Mouse (Mus musculus): ENCODE data around the gene Filip1.
"Not testable (repeated sequence)": the region's sequence is repeated elsewhere in the genome, so short reads cannot be mapped to it uniquely, and the experiment has no call there.

Filip1 gene

GRCm38 (mm10) chr9:80026017-80026416 lies 13.4 kb upstream of the Filip1 start:
- Histone ChIP-seq H3K4me1 (replicated peaks; ENCODE audit: low read depth, low read length) (peaks cover 4% of the 10 kb centered on the region), H3K9me3 (ENCODE audit: low read length) (peaks cover 25% of the 10 kb centered on the region), H3K4me3 (replicated peaks; ENCODE audit: low read length) (no peak overlapping the region), H3K27me3 (ENCODE audit: insufficient read depth, low read length) (no peaks in the 10 kb centered on the region), H3K36me3 (ENCODE audit: insufficient read depth, low read length) (no peaks in the 10 kb centered on the region)
- TF ChIP-seq NANOG (IDR thresholded peaks at IDR 0.05; ENCODE audit: borderline replicate concordance, low read length), result no peak
- TF ChIP-seq CTCF (conservative IDR thresholded peaks at IDR 0.05; ENCODE audit: low read length), result peak; percentile 69

- not testable (repeated sequence) for H3K4me3 ChIP-seq (replicated peaks; ENCODE audit: low read length); H3K36me3 ChIP-seq (ENCODE audit: insufficient read depth, low read length); H3K4me1 ChIP-seq (replicated peaks; ENCODE audit: low read depth, low read length); H3K27me3 ChIP-seq (ENCODE audit: insufficient read depth, low read length)
- H3K9me3 ChIP-seq (ENCODE audit: low read length), result peaks cover 19% of the 10 kb centered on the region
Observed at GRCm38 (mm10) chr9:80025347-80025746, 12.7 kb upstream of the Filip1 start.

GRCm38 (mm10) chr9:80022821-80023220 lies 10.2 kb upstream of the Filip1 start:
- TF ChIP-seq POU5F1 (IDR thresholded peaks at IDR 0.05; ENCODE audit: borderline replicate concordance, low read length) (no peak), CTCF (conservative IDR thresholded peaks at IDR 0.05; ENCODE audit: low read length) (no peak), NANOG (IDR thresholded peaks at IDR 0.05; ENCODE audit: borderline replicate concordance, low read length) (no peak)
- Histone ChIP-seq H3K4me3 (replicated peaks; ENCODE audit: low read length) (no peak overlapping the region), H3K4me1 (replicated peaks; ENCODE audit: low read depth, low read length) (peaks cover 4% of the 10 kb centered on the region), H3K9me3 (ENCODE audit: low read length) (no peaks in the 10 kb centered on the region), H3K36me3 (ENCODE audit: insufficient read depth, low read length) (no peaks in the 10 kb centered on the region), H3K27me3 (ENCODE audit: insufficient read depth, low read length) (no peaks in the 10 kb centered on the region)

- H3K4me1 ChIP-seq (replicated peaks; ENCODE audit: low read depth, low read length), result peaks cover 4% of the 10 kb centered on the region
- H3K9me3 ChIP-seq (ENCODE audit: low read length), result no peaks in the 10 kb centered on the region
- no peaks in the 10 kb centered on the region for H3K36me3 ChIP-seq (ENCODE audit: insufficient read depth, low read length)
- no peak for TF ChIP-seq CTCF (conservative IDR thresholded peaks at IDR 0.05; ENCODE audit: low read length)
- no peak for TF ChIP-seq POU5F1 (IDR thresholded peaks at IDR 0.05; ENCODE audit: borderline replicate concordance, low read length)
- TF ChIP-seq NANOG (IDR thresholded peaks at IDR 0.05; ENCODE audit: borderline replicate concordance, low read length), result no peak
- no peak overlapping the region for H3K4me3 ChIP-seq (replicated peaks; ENCODE audit: low read length)
- H3K27me3 ChIP-seq (ENCODE audit: insufficient read depth, low read length), result no peaks in the 10 kb centered on the region
Observed at GRCm38 (mm10) chr9:80021648-80022047, 9.0 kb upstream of the Filip1 start.

- H3K4me1 ChIP-seq (replicated peaks; ENCODE audit: low read depth, low read length), result peaks cover 4% of the 10 kb centered on the region
- H3K36me3 ChIP-seq (ENCODE audit: insufficient read depth, low read length), result no peaks in the 10 kb centered on the region
- no peak overlapping the region for H3K4me3 ChIP-seq (replicated peaks; ENCODE audit: low read length)
- no peaks in the 10 kb centered on the region for H3K27me3 ChIP-seq (ENCODE audit: insufficient read depth, low read length)
- H3K9me3 ChIP-seq (ENCODE audit: low read length), result no peaks in the 10 kb centered on the region
- TF ChIP-seq POU5F1 (IDR thresholded peaks at IDR 0.05; ENCODE audit: borderline replicate concordance, low read length) (no peak), CTCF (conservative IDR thresholded peaks at IDR 0.05; ENCODE audit: low read length) (no peak), NANOG (IDR thresholded peaks at IDR 0.05; ENCODE audit: borderline replicate concordance, low read length) (no peak)
Observed at GRCm38 (mm10) chr9:80020429-80020828, 7.8 kb upstream of the Filip1 start.

GRCm38 (mm10) chr9:80012016-80012415 lies 635 bp downstream of the Filip1 start:
- H3K27me3 ChIP-seq (ENCODE audit: insufficient read depth, low read length), result no peaks in the 10 kb centered on the region
- no peaks in the 10 kb centered on the region for H3K4me1 ChIP-seq (replicated peaks; ENCODE audit: low read depth, low read length)
- TF ChIP-seq POU5F1 (IDR thresholded peaks at IDR 0.05; ENCODE audit: borderline replicate concordance, low read length) (no peak), NANOG (IDR thresholded peaks at IDR 0.05; ENCODE audit: borderline replicate concordance, low read length) (no peak), CTCF (conservative IDR thresholded peaks at IDR 0.05; ENCODE audit: low read length) (no peak)
- no peaks in the 10 kb centered on the region for H3K36me3 ChIP-seq (ENCODE audit: insufficient read depth, low read length)
- no peak overlapping the region for H3K4me3 ChIP-seq (replicated peaks; ENCODE audit: low read length)
- no peaks in the 10 kb centered on the region for H3K9me3 ChIP-seq (ENCODE audit: low read length)

- Histone ChIP-seq H3K4me1 (replicated peaks; ENCODE audit: low read depth, low read length) (peaks cover 4% of the 10 kb centered on the region; the same call in 1 of the 2 replicates), H3K36me3 (ENCODE audit: insufficient read depth, low read length) (no peaks in the 10 kb centered on the region), H3K27me3 (ENCODE audit: insufficient read depth, low read length) (no peaks in the 10 kb centered on the region), H3K4me3 (replicated peaks; ENCODE audit: low read length) (0 out of 2 replicates have a peak overlapping the region, but pooled peaks have one; percentile 10), H3K9me3 (ENCODE audit: low read length) (peaks cover 23% of the 10 kb centered on the region)
- TF ChIP-seq CTCF (conservative IDR thresholded peaks at IDR 0.05; ENCODE audit: low read length) (peak; percentile 88), POU5F1 (IDR thresholded peaks at IDR 0.05; ENCODE audit: borderline replicate concordance, low read length) (no peak), NANOG (IDR thresholded peaks at IDR 0.05; ENCODE audit: borderline replicate concordance, low read length) (no peak)
Observed at GRCm38 (mm10) chr9:80002394-80003188, 10.1 kb downstream of the Filip1 start.

GRCm38 (mm10) chr9:79997282-79997681 lies 15.4 kb downstream of the Filip1 start:
- TF ChIP-seq CTCF (conservative IDR thresholded peaks at IDR 0.05; ENCODE audit: low read length) (no peak), NANOG (IDR thresholded peaks at IDR 0.05; ENCODE audit: borderline replicate concordance, low read length) (no peak), POU5F1 (IDR thresholded peaks at IDR 0.05; ENCODE audit: borderline replicate concordance, low read length) (no peak)
- H3K9me3 ChIP-seq (ENCODE audit: low read length), result no peaks in the 10 kb centered on the region
- no peaks in the 10 kb centered on the region for H3K27me3 ChIP-seq (ENCODE audit: insufficient read depth, low read length)
- H3K4me3 ChIP-seq (replicated peaks; ENCODE audit: low read length), result no peak overlapping the region
- H3K36me3 ChIP-seq (ENCODE audit: insufficient read depth, low read length), result no peaks in the 10 kb centered on the region
- peaks cover 2% of the 10 kb centered on the region; the same call in 1 of the 2 replicates for H3K4me1 ChIP-seq (replicated peaks; ENCODE audit: low read depth, low read length)

- Histone ChIP-seq H3K4me3 (replicated peaks; ENCODE audit: low read length) (no peak overlapping the region), H3K4me1 (replicated peaks; ENCODE audit: low read depth, low read length) (no peaks in the 10 kb centered on the region), H3K36me3 (ENCODE audit: insufficient read depth, low read length) (no peaks in the 10 kb centered on the region), H3K9me3 (ENCODE audit: low read length) (no peaks in the 10 kb centered on the region), H3K27me3 (ENCODE audit: insufficient read depth, low read length) (no peaks in the 10 kb centered on the region)
- TF ChIP-seq POU5F1 (IDR thresholded peaks at IDR 0.05; ENCODE audit: borderline replicate concordance, low read length) (no peak), CTCF (conservative IDR thresholded peaks at IDR 0.05; ENCODE audit: low read length) (no peak), NANOG (IDR thresholded peaks at IDR 0.05; ENCODE audit: borderline replicate concordance, low read length) (no peak)
Observed at GRCm38 (mm10) chr9:79994296-79994695, 18.4 kb downstream of the Filip1 start.
